Mouse (Mus musculus) T-helper 1 cell (primary cell): ENCODE measurements around the gene Cfap73.

Experiments used
- in situ Hi-C: fragments of 300-600 bp; cut with MboI, MseI; formaldehyde crosslinking; loops from one replicate; pipeline ENCODE4 v1.15.1; 2025; ENCODE audit warnings: high pct_unique_total_duplicates

The Cfap73 gene

DNA sequence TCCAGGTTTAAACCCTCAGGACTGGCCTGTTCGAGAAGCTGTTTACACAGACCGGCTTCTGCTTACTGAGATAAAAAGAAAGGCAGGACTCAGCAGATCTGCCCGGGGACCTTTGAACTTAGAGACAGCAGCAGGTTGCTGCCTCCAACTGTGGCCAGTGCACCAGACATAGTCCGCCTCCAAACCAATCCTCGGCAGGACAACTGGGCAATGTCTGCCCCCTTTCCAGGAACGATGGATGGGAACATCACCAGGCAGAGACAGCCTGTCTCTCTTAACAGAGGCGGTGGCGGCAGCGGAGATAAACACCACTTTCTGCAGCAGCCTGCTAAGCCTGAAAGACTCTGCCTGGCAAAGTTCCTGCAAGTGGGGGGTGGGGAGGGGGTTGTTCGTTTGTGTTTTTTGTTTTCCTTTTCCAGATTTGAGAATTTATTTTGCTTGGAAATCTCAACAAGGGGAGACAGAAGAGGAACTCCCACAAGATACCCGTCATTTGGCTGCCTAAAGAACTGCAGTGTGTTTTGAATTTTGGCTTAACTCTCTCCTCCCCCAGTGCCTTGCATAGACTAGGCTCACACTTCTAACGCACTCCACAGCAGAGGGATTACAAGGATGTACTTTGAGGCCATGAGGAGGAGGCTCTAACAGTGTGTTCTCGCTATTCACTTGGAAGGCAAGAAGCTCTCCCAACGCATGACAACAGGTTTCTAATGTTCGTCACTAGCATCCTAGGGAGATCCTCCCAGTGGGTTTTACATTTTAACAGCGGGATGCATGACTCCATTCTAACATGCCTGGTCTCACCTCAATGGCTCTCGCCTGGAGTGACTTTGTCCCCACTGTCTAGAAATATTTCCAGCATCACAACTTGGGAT is 47.1 kb downstream of the Cfap73 start:
- in situ Hi-C loops, result no loop called here

- in situ Hi-C loops, result no loop called here
Measured at GRCm38 (mm10) chr5:120584968-120585367, 49.1 kb downstream of the Cfap73 start.

DNA sequence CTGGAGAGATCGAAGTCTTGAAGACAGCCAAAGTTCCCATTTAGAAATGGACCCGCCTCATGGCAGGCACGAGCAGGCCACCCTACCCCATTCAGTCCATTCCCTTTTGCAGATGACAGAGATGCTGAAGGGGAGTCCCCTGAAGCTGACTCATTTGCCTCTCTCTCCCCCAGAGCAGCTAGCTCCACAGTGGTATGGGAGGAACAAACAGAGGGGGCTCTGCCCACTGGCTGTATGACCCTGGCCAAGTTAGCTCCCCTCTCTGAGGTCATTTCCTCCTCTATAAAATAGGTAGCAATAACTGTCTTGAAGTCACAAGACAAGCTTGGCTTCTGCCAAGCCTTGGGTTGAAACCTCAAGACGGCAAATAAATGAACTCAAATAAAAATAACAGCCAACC is 50.5 kb downstream of the Cfap73 start:
- in situ Hi-C loops, result no loop called here

GRCm38 (mm10) chr5:120582002-120582401 is 52.0 kb downstream of the Cfap73 start:
- in situ Hi-C loops, result no loop called here

- in situ Hi-C loops, result no loop called here
Measured at GRCm38 (mm10) chr5:120579898-120580626, 54.0 kb downstream of the Cfap73 start.

GRCm38 (mm10) chr5:120579211-120579897 is 54.7 kb downstream of the Cfap73 start:
- in situ Hi-C loops, result no loop called here

DNA sequence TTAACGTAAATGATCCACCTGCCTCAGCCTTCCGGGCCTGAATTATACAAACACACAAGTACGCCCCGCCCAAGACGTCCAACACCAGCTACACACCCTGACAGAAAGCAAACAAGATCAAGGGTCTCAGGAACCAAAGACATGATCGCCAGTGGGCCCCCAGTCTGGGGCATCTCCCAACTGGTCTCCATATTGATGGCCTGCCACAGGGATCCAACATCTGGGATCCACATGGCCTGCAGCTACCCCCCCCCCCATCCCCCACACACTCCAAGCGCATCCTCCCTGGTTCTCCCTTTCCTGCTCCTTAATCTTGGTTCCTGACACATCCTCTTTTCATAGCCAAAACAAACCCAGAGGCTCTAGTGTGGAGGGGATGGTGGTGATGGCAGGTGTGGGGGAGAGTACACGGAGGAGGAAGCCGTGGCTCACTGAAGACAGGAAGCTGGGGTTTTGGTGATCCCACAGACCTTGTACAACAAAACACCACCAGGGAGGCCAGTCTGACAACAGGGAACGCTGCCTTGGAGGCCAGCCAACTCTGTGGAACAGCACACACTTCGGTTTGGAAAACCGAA is 55.4 kb downstream of the Cfap73 start:
- in situ Hi-C loops, result no loop called here
